Mouse (Mus musculus) lung, adult 18-20 months (tissue): Measurements from ENCODE around the gene Arpc3.

Source experiments
- DNase-seq, 2 experiments: peaks; one replicate each; pipeline ENCODE4 v3.0.0; 2022; ENCODE audit warnings: mixed read lengths in 2 of 2

The Arpc3 gene

GRCm38 (mm10) chr5:122391786-122392180, at the start of gene Arpc3:
Gene Arpc3 (plus strand): TSS chr5:122391878.
- DNase-seq: peak; percentile 88 to 91

- no peak for DNase-seq
Measured at GRCm38 (mm10) chr5:122342874-122343273, 48.8 kb upstream of the Arpc3 start.

- no peak for DNase-seq
Measured at GRCm38 (mm10) chr5:122343768-122344167, 47.9 kb upstream of the Arpc3 start.

GRCm38 (mm10) chr5:122344260-122344659, 47.4 kb upstream of the Arpc3 start:
- DNase-seq: peak; percentile 71 to 80

GRCm38 (mm10) chr5:122345777-122346176, 45.9 kb upstream of the Arpc3 start:
- no peak for DNase-seq

- DNase-seq: peak; percentile 98
Measured at GRCm38 (mm10) chr5:122353807-122354491, 37.7 kb upstream of the Arpc3 start, which contains the start of the genes Rad9b and Vps29. Gene Rad9b (minus strand): TSS chr5:122354233. Gene Vps29 (plus strand): TSS chr5:122354369.

GRCm38 (mm10) chr5:122354492-122355067, 37.1 kb upstream of the Arpc3 start:
- no peak for DNase-seq

GRCm38 (mm10) chr5:122371591-122372191, 20.0 kb upstream of the Arpc3 start, which contains the start of gene Gpn3:
Gene Gpn3 (plus strand): TSS chr5:122371876.
- no peak for DNase-seq

GRCm38 (mm10) chr5:122372192-122372769, 19.4 kb upstream of the Arpc3 start, which contains the start of gene Fam216a:
Gene Fam216a (minus strand): TSS chr5:122372364.
- DNase-seq: peak; percentile 99

- DNase-seq: no peak
Measured at GRCm38 (mm10) chr5:122372878-122373277, 18.8 kb upstream of the Arpc3 start.

GRCm38 (mm10) chr5:122377101-122377833, 14.4 kb upstream of the Arpc3 start:
- DNase-seq: no peak

GRCm38 (mm10) chr5:122378171-122378570, 13.5 kb upstream of the Arpc3 start:
- DNase-seq: no peak

GRCm38 (mm10) chr5:122379374-122380155, 12.1 kb upstream of the Arpc3 start:
- DNase-seq: peak; percentile 61 to 75

- no peak for DNase-seq
Measured at GRCm38 (mm10) chr5:122390006-122390405, 1.7 kb upstream of the Arpc3 start.

GRCm38 (mm10) chr5:122390671-122391070, 1.0 kb upstream of the Arpc3 start:
- DNase-seq: no peak

GRCm38 (mm10) chr5:122391178-122391785, 396 bp upstream of the Arpc3 start:
- no peak for DNase-seq

- peak in 1 of 2 experiments; percentile 33 for DNase-seq
Measured at GRCm38 (mm10) chr5:122392227-122393004, 738 bp downstream of the Arpc3 start.

GRCm38 (mm10) chr5:122393887-122394286, 2.2 kb downstream of the Arpc3 start:
- peak; percentile 68 to 79 for DNase-seq

- DNase-seq: peak; percentile 74 to 78
Measured at GRCm38 (mm10) chr5:122396791-122397190, 5.1 kb downstream of the Arpc3 start.

GRCm38 (mm10) chr5:122397495-122397894, 5.8 kb downstream of the Arpc3 start:
- no peak for DNase-seq

- no peak for DNase-seq
Measured at GRCm38 (mm10) chr5:122399871-122400270, 8.2 kb downstream of the Arpc3 start.
